Mouse (Mus musculus) lung, postnatal 0 days (tissue): Measurements from ENCODE around the gene Cenpf.

Experiments used
- CTCF ChIP-seq: IDR thresholded peaks from 2 replicates; pipeline ENCODE4 v1.5.1; 2016; ENCODE audit warnings: antibody characterized with exemption, mild to moderate bottlenecking
- EP300 ChIP-seq: IDR thresholded peaks from 2 replicates; pipeline ENCODE4 v1.6.1; 2016; ENCODE audit warnings: antibody characterized with exemption, mild to moderate bottlenecking, control low read depth

GRCm38 (mm10) chr1:189611775-189612174, 76.1 kb downstream of the Cenpf start:
- TF ChIP-seq CTCF (no peak), EP300 (no peak; the same call in 1 of the 2 replicates)
